Mouse (Mus musculus) thymus, postnatal 14 days (tissue): ENCODE measurements around the gene Trpm5.
A peak's percentile ranks its signal among the peaks of the same experiment; 100 is the strongest.

Source experiments
- DNase-seq: peaks from one replicate; pipeline ENCODE4 v3.0.0; 2021

The Trpm5 gene

DNA sequence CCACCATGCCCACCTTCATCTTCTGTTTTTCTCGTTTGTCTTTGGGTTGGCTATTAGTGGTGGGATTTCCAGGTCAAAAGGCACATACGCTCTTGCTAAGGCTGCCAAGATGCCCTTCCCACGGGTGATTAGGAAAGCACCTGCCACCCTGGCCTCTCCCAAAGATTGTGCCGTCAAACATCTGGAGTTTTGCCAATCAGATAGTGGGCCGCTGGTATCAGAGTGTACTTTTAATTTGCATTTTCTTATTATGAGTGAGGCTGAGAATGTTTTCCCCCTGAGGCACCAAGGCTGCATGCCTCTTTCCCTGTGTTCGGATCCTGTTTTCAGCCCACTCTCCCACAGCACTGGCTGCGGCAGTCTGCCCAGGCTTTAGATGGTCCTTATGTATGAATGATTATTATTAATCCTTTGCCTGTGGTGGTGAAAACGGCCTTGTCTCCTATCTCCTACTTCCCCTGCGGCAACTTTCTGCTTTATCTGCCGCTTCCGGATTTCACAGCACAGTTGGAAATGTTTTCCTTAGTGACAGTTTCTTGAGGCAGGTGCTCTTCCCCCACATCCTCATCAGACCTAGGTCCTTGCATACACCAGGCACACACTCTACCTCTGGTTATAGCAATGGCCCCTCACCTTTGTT is 10.9 kb upstream of the Trpm5 start:
- DNase-seq: no peak

DNA sequence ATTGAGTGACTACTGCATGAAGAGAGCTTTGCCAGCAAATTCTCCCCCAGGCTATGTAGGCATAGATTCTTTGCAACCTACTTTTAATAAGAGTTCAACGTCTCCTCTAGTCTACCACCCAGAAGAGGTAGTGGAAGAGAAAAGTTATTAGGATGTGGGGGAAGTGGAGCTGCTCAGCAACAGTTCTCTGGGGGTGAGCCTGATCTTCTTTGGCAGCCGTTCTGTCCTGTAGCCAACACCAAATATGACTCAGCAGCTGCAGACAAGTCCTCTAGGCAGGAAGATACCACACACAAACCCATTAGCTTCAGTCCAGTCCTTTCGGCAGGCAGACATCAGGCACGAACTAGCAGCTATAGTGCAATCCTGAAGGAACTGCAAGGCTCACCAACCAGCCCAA is 6.3 kb upstream of the Trpm5 start:
- no peak for DNase-seq

- no peak for DNase-seq
These were observed 1.1 kb upstream of the Trpm5 start for GRCm38 (mm10) chr7:143095554-143095907.

DNA sequence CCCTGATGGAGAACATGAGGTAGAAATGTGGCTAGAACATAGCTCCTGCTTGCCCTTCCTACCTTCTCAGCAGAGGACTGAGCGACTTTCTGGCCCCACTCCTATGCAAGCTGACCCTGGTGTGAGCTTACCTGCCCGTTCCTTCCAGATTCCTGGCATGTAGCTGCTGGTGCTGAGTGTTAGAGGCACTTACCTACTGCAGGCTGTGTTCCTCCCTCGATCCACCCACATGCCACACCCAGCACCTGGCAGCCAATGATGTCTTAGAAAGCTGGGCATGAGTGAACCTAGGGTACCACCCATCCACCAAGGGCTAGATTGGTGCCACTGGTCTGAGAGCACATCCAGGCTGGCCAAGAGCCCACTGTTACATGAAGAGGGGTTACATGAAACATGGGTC is 595 bp downstream of the Trpm5 start:
- no peak for DNase-seq

GRCm38 (mm10) chr7:143087070-143087579 is 7.3 kb downstream of the Trpm5 start:
- DNase-seq: peak; percentile 20

DNA sequence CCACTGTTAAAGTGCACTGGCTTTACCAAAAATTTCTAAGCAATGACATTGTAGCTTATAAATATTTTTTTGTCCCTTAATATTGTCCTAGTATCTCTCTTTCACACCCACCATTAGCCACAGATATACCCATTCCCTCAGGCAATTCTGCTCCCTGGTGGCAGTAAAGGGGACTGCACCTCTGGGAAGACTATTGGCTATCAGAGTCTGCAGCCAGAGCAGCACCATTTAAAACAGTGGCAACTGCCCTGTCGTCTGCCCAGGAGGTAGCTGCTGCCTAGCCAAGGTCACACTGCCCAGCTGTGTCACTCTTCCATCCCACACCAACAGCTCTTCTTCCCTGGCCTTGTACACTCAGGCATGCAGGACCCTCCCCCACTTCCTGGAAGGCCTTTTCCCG is 8.1 kb downstream of the Trpm5 start:
- peak; percentile 74 for DNase-seq

GRCm38 (mm10) chr7:143083708-143084107 is 10.7 kb downstream of the Trpm5 start:
- DNase-seq: no peak

DNA sequence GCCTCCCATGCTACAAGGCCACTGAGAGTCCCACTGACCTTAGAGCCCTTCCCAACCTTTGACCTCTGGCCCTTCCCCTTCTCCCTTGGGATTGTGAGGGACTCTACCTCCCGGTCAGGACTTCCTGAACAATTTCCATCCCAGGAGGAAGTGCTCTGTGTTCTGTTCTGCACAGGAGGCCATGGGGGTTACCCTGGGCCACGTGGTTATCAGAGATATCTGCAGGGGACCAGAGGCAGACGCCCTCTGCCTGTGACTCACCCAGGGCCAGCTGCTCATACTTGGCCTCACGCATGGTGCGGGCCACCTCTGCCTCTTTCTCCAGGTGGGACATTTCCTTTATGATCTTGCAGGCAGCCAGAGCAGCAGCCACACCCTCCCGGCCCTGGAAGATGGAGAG is 12.4 kb downstream of the Trpm5 start:
- no peak for DNase-seq

GRCm38 (mm10) chr7:143077351-143077750 is 17.1 kb downstream of the Trpm5 start:
- no peak for DNase-seq

DNA sequence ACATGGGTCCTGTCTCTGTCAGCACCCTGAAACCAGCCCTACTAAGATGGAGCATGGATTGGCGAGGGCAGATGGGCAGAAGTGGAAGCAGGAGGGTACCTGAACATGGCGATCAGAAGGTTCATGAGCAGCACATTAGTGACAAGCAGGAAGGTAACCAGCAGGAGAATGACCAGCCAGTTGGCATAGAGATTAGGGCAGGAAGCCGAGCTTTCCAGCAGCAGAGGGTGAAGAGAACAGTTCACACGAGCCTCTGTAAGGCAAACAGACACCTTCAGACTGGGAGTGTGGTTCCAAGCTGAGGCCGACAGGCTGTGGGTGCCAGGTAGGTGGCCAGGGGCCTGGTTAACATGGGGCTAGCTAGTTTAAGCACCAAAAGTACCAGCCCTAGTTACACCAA is 19.0 kb downstream of the Trpm5 start:
- no peak for DNase-seq

- DNase-seq: peak; percentile 55
These were observed 21.4 kb downstream of the Trpm5 start for GRCm38 (mm10) chr7:143073086-143073485.

- no peak for DNase-seq
These were observed 21.8 kb downstream of the Trpm5 start for GRCm38 (mm10) chr7:143072605-143073004.

- DNase-seq: no peak
These were observed 23.9 kb downstream of the Trpm5 start for GRCm38 (mm10) chr7:143070506-143071070.

DNA sequence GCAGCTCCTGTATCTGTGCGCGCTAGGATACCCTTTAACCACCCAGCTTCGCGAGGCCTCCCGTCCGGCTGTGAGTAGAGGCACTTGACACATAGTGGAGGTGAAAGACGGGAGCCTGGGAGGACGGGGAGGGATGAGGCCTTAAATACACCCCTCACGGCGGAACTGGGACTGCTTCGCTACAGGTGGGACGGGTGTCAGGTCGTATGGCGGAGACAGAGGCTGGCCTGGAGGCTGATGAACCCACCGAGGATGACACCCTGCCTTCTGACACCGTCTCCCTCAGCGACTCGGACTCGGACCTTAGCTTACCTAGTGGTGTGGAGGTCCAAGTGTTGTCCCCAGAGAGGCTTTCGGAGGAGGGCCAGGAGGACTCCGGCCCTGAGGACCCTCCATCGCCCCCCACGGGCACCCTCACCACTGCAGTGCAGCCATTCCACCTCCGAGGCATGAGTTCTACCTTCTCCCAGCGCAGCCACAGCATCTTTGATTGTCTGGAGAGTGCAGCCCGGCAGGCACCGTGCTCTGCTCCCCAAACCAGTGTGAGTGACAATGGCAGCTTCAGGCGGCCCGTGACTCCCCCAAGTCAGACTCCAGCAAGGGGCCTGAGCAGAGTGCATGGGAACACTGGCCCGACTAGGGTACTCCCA is 24.6 kb downstream of the Trpm5 start:
- DNase-seq: peak; percentile 54

DNA sequence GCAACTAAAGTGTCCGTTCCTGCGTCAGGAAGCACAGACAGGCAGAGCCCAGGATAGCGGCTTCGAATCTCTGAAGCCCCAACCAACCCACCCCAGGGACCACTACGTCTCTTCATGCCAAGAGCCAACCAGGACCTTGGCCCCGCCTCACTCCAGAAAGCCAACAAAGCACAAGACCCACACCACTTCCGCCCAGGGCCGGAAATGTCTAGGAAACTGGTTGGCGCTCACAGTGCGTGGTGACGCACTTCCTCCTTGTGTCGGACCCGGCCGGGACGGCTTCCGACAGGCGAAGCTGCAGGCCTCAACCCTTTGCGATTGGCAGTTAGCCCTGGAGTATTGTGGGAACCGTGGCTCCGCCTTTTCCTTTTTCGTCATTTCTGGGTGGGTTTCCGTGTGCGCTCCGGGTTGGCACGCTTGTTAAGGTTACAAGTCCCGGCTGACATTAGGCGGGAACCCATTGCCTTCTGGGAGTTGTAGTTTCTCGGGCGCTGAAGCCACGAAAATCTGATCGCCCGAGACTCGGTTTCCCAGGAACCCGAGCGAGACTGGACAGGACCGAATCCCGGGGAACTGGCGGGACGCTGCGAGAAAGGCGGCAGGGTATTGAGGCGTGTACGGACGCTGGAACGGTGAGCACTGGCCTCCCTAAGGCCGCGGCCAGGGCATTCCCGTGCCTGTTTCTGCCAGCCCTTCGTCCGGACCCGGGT is 25.4 kb downstream of the Trpm5 start, which contains the start of gene Tssc4:
Gene Tssc4, plus strand, starts transcription at position 368 of the 710 bp plus-strand sequence.
- DNase-seq: peak; percentile 95

GRCm38 (mm10) chr7:143068316-143068881 is 26.0 kb downstream of the Trpm5 start:
- peak; percentile 53 for DNase-seq

DNA sequence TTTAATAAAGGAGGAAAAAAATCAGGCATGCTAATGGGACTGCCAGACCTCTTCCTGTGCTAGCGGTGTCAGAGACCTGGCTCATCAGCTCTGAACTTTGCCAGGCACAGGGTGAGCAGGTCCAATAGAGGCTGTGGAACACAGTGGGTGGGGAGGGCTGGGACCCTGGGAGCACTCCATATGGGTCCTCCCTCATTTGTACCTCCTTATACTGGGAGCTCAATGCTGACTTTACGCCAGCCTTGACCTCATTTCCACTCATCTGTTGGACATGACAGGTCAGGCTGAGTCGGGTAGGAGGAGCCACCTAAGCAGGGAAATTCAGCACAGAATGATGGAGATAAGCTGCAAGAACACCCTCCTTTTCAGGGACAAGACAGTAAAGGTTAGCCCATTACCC is 26.5 kb downstream of the Trpm5 start:
- DNase-seq: no peak

DNA sequence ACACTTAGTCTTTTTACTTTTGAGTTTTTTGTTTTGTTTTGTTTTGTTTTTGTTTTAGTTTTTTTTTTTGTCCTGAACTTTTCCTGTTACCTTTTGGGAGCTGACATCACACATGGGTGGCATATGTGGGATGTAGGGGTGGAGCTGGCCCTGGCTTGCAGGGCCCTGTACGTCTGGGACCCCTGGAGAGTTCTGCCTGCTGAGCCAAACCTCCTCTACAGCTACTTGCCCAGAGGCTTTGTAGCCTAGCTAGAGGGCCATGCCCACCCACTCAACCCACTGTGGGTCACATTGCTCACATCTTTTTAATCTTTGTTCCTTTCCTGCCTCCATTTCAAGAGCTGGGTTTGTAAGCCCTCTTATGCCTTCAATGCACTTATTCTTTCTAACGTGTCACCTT is 27.0 kb downstream of the Trpm5 start:
- no peak for DNase-seq

DNA sequence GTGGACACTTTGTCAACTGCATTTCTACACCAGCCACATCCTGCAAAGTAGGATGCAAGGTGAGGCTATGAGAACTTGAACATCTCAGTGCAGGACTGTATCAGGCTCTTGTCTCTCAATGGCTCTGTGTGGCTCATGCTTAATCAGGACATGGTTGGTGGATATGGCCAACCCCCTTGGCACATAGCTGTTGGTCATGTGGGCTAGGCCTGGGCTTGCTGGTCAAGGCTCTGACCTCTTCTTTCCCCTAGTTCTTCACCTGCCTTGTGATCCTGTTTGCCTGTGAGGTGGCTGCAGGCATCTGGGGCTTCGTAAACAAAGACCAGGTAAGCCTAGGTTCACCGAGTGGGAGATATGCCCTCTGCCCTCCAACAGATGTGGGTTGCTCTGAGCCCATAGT is 28.8 kb downstream of the Trpm5 start:
- no peak for DNase-seq

- DNase-seq: no peak
These were observed 30.2 kb downstream of the Trpm5 start for GRCm38 (mm10) chr7:143064226-143064625.

DNA sequence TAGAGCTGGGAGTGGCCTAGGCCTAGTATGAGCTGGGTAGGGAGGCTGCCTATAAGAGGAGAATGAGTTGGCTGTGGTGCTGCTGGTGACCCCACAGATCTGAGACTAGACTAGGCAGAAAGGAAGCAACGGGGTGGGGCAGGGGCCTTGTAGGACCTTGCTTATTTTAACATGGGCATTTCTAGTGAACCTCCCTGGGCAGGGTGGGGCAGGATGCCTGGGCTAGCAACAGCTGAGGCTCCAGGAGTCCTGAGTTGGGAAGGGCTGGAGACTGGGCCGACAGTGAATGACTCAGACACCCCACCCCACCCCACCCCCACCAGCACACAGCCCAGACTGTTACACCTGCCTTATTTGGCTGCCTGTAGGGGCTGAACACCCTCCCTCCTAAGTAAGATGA is 31.7 kb downstream of the Trpm5 start:
- DNase-seq: no peak

GRCm38 (mm10) chr7:143059202-143059870 is 35.1 kb downstream of the Trpm5 start:
- DNase-seq: no peak

GRCm38 (mm10) chr7:143058221-143058697 is 36.2 kb downstream of the Trpm5 start:
- DNase-seq: no peak
